Mouse (Mus musculus): Measurements from ENCODE around the gene Cabp7.
"Not testable (repeated sequence)": the region's sequence is repeated elsewhere in the genome, so short reads cannot be mapped to it uniquely, and the experiment has no call there.

Cabp7 gene

GRCm38 (mm10) chr11:4747285-4747684 is 707 bp upstream of the Cabp7 start:
- DNase-seq (ENCODE audit: low spot score in 2 of 2), result no peak

DNA sequence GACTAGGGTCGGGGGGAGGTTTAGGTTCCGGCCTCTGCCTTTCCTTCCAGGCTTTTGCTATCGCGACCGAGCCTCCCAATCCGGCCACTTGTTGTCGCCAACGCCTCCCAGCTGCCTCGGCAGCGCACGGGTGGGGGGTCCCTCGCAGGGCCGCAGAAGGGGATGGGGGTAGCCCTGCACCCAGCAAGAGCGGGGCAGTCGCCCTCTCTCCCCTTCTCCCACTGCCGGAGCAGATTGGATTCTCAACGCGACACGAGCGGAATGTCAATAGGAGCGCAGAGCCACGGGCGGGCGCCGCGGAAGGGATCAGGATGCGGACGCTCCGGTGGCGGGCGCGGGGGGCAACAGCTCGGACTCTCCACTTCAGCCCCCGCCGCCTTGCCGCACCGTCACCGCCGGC is 609 bp downstream of the Cabp7 start:
- DNase-seq (ENCODE audit: low spot score in 2 of 2), result no peak

GRCm38 (mm10) chr11:4744691-4745090 is 1.9 kb downstream of the Cabp7 start:
- DNase-seq (ENCODE audit: low spot score in 2 of 2), result no peak

DNA sequence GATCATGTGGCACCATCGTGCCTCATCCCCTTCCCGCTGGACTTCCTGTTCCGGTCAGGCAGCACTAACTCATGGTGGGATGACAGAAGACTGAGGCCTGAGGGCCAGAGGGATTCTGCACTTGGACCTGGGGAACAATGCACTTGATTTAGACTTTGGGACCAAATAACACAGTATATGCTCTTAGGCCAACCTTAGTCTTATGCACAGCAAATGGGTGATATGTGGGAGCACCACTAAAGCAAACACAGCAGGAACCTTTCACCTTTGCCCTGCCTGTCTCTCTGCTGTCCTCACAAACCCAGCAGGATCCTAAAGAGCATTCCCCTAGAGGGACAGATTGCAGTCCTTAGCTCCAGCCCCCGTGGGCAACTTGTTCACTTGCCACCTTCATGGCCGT is 5.8 kb downstream of the Cabp7 start:
- DNase-seq (ENCODE audit: low spot score in 2 of 2), result no peak

GRCm38 (mm10) chr11:4738719-4739118 is 7.9 kb downstream of the Cabp7 start:
- no peak for DNase-seq (ENCODE audit: low spot score in 2 of 2)

DNA sequence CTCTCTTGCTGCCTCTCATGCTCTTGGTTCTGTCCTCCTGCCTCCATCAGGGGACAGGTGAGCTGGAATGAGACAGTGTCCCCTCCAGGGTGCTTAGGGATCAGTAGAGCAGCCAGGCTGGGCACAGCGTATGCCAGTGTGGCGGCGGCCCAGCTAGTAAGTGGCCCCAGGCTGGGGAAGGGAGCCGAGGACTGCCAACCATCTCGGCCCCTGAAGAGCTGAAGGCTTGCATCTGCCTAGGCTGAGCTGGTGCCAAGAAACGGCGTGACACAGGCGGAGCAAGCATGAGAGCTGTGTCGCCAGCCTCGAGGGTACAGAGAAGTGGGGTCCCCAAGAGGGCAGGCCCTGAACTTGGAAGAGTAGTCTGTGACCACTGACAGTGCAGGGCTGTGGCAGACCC is 8.9 kb downstream of the Cabp7 start:
- no peak for DNase-seq (ENCODE audit: low spot score in 2 of 2)

DNA sequence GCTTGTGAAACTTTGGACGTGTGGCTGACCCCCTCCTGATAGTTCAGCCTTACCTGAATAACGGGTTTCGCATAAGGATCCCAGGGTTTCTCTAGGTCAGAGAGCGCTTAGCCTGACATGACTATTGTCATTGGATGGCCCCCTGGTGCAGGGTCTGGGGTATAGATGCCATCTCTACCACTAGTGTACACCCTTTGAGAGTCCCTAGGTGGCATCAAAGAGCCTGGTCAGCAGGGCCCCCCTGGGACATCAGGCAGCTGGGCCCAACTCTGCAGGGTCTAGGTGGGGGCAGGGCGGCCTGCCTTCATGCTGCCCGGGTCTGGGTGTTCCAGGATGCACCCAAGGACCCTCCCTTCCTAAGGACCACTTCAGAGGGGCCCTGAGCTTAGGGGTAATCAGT is 10.2 kb downstream of the Cabp7 start:
- DNase-seq (ENCODE audit: low spot score in 2 of 2), result no peak

- DNase-seq (ENCODE audit: low spot score in 2 of 2), result no peak
These were observed 12.4 kb downstream of the Cabp7 start for GRCm38 (mm10) chr11:4734179-4734578.

GRCm38 (mm10) chr11:4731781-4732180 is 14.8 kb downstream of the Cabp7 start:
- no peak for DNase-seq (ENCODE audit: low spot score in 2 of 2)

GRCm38 (mm10) chr11:4730913-4731312 is 15.7 kb downstream of the Cabp7 start:
- DNase-seq (ENCODE audit: low spot score in 2 of 2), result no peak

GRCm38 (mm10) chr11:4730096-4730495 is 16.5 kb downstream of the Cabp7 start:
- DNase-seq (ENCODE audit: low spot score in 2 of 2), result no peak

DNA sequence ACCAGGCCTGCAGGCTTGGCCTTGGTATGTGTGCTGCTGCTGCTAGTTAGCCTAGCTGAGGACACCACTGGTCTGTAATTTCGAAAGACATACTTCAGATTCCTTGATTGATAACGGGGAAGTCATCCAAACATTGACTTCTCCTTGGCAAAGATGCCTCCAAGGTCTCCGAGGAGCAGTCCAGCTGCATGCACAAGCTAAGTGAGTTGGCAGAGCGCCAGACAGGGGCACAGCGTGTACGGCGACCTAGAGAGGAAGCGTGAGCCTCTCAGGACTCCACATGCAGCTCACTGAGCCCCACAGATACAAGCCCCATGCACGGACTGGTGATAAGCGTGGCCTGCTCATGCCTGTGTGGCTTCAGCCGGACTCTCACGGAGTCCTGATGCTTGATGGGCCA is 17.0 kb downstream of the Cabp7 start:
- DNase-seq (ENCODE audit: low spot score in 2 of 2), result no peak

GRCm38 (mm10) chr11:4721728-4722127 is 24.9 kb downstream of the Cabp7 start:
- no peak for DNase-seq (ENCODE audit: low spot score in 2 of 2)

- DNase-seq (ENCODE audit: low spot score in 2 of 2), result no peak
These were observed 25.5 kb downstream of the Cabp7 start for GRCm38 (mm10) chr11:4720900-4721580.

DNA sequence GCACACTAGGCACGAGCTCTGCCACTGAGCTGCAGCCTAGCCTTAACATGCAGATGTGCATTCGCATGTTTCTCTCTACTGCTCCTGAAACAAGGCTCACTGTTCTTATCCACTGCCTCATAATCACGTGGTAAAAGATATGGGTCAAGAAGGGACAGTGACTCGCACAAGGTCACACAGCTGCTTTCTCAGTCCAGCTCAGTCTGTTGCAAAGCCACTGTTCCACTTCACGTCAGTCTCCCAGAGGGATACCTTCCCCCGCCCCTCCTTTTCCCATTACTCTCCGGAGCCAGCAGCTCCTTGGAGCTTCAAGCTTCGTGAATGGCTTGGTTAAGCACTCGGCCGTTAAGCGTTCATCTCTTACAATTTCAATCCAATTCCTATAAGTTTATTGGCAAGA is 26.2 kb downstream of the Cabp7 start:
- no peak for DNase-seq (ENCODE audit: low spot score in 2 of 2)

GRCm38 (mm10) chr11:4719961-4720360 is 26.6 kb downstream of the Cabp7 start:
- DNase-seq (ENCODE audit: low spot score in 2 of 2), result no peak

GRCm38 (mm10) chr11:4718548-4718947 is 28.0 kb downstream of the Cabp7 start:
- no peak for DNase-seq (ENCODE audit: low spot score in 2 of 2)

DNA sequence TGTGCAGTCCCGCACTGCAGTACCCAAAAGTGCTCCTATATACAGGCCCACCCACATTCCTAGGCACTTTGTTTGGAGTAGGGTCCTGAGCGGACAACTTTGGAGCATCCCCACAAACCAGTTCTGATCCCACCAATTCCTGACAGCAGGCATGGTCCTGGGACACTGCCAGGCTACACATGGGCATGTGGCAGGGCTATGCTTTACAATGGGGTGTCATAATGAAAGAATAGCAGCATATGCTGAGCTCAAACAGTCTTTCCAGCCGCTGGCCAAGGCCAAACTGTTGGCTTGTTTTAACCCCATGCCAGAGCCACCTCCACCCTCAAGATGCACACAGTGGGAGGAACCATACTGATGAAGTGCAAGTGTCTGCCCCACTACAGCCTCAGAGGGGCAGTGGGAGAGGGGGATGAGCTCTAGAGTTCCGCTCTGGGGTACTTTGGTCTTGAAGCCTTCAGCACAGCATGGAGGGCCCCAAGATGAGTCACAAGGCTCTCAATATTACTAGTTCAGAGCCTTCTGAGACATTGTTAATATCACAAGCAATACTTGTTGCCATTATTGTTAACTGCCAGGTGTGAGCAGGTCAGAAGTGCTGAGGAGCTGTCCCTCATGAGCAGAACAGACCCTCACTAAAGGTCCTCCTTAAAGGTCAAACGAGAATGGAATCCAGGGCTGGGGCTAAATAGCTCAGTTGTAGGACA is 29.9 kb downstream of the Cabp7 start:
- no peak for DNase-seq (ENCODE audit: low spot score in 2 of 2)

DNA sequence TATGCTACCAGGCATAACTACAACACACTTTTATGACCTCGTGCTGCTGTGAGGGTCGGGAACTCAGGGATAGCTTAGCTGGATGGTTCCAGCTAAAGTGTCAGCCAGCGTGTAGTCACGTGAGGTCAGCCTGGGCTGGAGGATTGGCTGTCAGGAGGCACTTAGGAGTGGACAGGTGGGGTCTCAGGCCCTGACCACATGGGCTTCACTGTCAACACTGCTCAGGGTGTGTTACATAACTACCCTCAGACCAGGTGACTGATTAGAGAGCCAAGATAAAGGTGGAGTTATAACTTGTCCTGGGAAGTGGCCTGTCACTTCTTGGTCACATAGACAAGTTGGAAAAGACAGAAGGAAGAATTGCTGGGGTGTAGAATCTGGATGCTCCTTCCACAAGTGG is 31.0 kb downstream of the Cabp7 start:
- no peak for DNase-seq (ENCODE audit: low spot score in 2 of 2)

- DNase-seq (ENCODE audit: low spot score in 2 of 2), result no peak
These were observed 31.9 kb downstream of the Cabp7 start for GRCm38 (mm10) chr11:4714727-4715126.

DNA sequence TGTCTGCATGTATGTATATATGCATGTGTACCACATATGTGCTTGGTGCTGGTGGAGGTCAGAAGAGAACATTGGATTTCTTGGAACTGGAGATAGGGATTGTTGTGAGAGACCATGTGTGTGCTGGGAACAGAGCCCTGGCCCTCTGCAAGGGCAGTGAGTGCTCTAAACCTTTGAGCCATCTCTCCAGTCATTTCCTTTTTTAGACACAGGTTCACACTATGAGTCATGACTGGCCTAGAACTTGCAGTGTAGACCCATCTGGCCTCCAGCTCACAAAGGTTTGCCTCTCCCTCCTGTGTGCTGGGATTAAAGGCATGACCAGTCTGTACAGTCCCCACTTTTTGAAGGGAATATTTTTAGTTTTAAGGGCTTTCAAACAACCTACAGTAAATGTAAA is 33.8 kb downstream of the Cabp7 start:
- no peak for DNase-seq (ENCODE audit: low spot score in 2 of 2)

DNA sequence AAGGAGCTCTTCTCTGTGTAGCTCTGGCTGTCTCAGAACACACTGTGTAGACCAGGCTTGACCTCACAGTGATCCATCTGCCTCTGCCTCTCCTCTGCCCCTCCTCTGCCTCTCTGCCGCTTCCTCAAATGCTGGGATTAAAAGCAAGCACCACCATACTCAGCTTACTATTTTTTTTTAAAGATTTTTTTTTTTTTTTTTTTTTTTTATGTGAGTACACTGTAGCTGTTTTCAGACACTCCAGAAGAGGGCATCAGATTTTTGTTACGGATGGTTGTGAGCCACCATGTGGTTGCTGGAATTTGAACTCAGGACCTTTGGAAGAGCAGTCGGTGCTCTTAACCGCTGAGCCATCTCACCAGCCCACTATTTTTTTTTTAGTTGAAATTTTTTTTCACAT is 36.4 kb downstream of the Cabp7 start:
- DNase-seq (ENCODE audit: low spot score in 2 of 2), result not testable (repeated sequence)

GRCm38 (mm10) chr11:4705178-4705577 is 41.4 kb downstream of the Cabp7 start:
- DNase-seq (ENCODE audit: low spot score in 2 of 2), result no peak

Data from frontal cortex, postnatal 14 days (tissue).